Mouse (Mus musculus) megakaryocyte, embryonic 14.5 days (primary cell): Measurements from ENCODE around the gene B130006D01Rik.

ENCODE experiments used
- FLI1 ChIP-seq: IDR thresholded peaks from 2 replicates; pipeline ENCODE4 v1.6.1; 2012; ENCODE audit warnings: low read length, inconsistent platforms, mixed read lengths
- GATA1 ChIP-seq: IDR thresholded peaks from 3 replicates; pipeline ENCODE4 v1.6.1; 2012; ENCODE audit warnings: mixed read lengths, low read length, inconsistent platforms, borderline replicate concordance

GRCm38 (mm10) chr11:95709534-95710040 is 13.8 kb upstream of the B130006D01Rik start:
- TF ChIP-seq GATA1: no peak
- TF ChIP-seq FLI1: no peak
